Mouse (Mus musculus) erythroblast, embryonic 14.5 days (primary cell): ENCODE data around the gene Fam168b.

Experiments used
- GATA1 ChIP-seq: IDR thresholded peaks from 2 replicates; pipeline ENCODE4 v1.6.1; 2012; ENCODE audit warnings: low read length, inconsistent platforms, mixed read lengths
- TAL1 ChIP-seq: IDR thresholded peaks from 3 replicates; pipeline ENCODE4 v1.6.1; 2012; ENCODE audit warnings: low read length, inconsistent platforms, mixed read lengths

DNA sequence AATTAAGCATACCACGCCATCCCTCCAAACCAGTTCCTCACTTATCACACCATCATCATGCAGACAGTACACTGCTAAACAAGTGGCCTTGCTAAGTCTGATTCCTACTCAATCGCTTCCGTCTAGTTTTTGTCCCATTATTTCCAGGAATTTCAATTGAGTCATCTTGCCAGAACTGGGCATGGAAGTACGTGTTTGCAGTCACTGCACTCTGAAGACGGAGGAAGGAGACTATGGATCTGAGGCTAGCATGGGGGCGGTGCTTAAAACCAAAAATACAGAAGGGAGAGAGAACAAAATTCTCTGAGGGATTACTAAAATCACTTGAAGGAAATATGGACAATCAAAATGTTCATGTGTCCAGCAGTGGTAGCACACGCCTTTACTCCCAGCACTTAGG lies 20.1 kb downstream of the Fam168b start:
- no peak for TF ChIP-seq TAL1
- no peak for TF ChIP-seq GATA1
